In the genomic region with DNA sequence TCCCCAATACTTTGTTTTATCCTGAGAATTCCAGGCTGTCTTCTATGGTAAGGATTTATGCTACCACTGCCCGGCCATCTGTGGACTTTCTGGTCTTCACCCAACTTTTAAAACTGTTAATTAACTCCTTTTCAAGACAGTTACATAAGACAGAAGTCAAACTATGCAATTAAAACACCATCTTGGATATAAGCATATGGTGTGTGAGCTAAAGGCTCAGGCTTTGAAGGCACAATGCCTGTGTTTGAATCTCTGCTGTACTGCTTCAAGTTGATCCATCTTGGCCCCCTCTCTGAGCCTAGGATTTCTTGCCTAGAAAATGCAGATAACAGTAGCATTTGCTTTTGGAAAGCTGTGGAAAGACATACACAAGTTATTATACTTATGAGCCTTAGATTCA, we compare ENCODE assay signal across 27 mouse cellular contexts.
DNase-seq lines count a peak whose midpoint lies in the region; ATAC-seq and TF ChIP-seq lines count a peak whose summit lies in the region.
"Had no signal": no experiment of that assay in that cellular context is flagged by ENCODE, and none has a peak within 500 bp of the region (broad histone marks: within the 10 kb centered on the region; RNA-seq: fewer than 3 reads in every experiment).

No protein-coding gene starts in this region.

- H3K4me2 ChIP-seq in forebrain, embryonic 13.5 days: no peak overlapping the region
- no peak overlapping the region for H3K4me2 ChIP-seq in forebrain, embryonic 11.5 days (ENCODE audit: low read depth, low read length, severe bottlenecking)
- no peak overlapping the region for H3K4me2 ChIP-seq in intestine, embryonic 15.5 days (replicated peaks)
- H3K4me2 ChIP-seq: heart, embryonic 13.5 days; hindbrain, embryonic 15.5 days; liver, embryonic 12.5 days; midbrain, embryonic 11.5 days; neural tube, embryonic 12.5 days had no signal

- DNase-seq in forebrain, embryonic 11.5 days (ENCODE audit: low spot score): no peak
- DNase-seq in layer of hippocampus, adult 2 months (ENCODE audit: low spot score in 2 of 2): peak in 1 of 2 experiments; percentile 38
- no peak for DNase-seq in layer of hippocampus, postnatal 10 days (ENCODE audit: low spot score in 2 of 2)
- peak; percentile 5 for DNase-seq in right cerebral cortex, adult 18-20 months
- no peak for DNase-seq in right cerebral cortex, postnatal 14 days
- DNase-seq: adrenal gland, adult 2 months; adrenal gland, postnatal 36 days; cerebellum, adult 11 months; cerebellum, adult 9-10 months; cerebellum, postnatal 36 days; gastrocnemius, postnatal 10 days; heart, postnatal 10 days; kidney, adult 2 months; kidney, postnatal 36 days; left cerebral cortex, postnatal 4 days; liver, postnatal 0 days; lung, postnatal 36 days had no signal

- no peak overlapping the region for H3K27ac ChIP-seq in forebrain, embryonic 13.5 days
- no peak overlapping the region for H3K27ac ChIP-seq in forebrain, embryonic 11.5 days (ENCODE audit: low read depth, low read length)
- peak overlapping the region; percentile 6; the same call in 1 of the 2 replicates for H3K27ac ChIP-seq in layer of hippocampus, adult 2 months
- no peak overlapping the region for H3K27ac ChIP-seq in intestine, embryonic 15.5 days
- H3K27ac ChIP-seq: heart, embryonic 13.5 days; hindbrain, embryonic 15.5 days; liver, embryonic 12.5 days; neural tube, embryonic 12.5 days had no signal

- no peaks in the 10 kb centered on the region for H3K9me3 ChIP-seq in forebrain, embryonic 13.5 days (replicated peaks)
- no peaks in the 10 kb centered on the region for H3K9me3 ChIP-seq in forebrain, embryonic 11.5 days (ENCODE audit: control insufficient read depth, low read length)
- H3K9me3 ChIP-seq in intestine, embryonic 15.5 days: no peaks in the 10 kb centered on the region
- H3K9me3 ChIP-seq: heart, embryonic 13.5 days; hindbrain, embryonic 15.5 days; liver, embryonic 12.5 days; neural tube, embryonic 12.5 days had no signal

- no peaks in the 10 kb centered on the region for H3K27me3 ChIP-seq in forebrain, embryonic 13.5 days
- no peaks in the 10 kb centered on the region for H3K27me3 ChIP-seq in forebrain, embryonic 11.5 days (ENCODE audit: control insufficient read depth, insufficient read depth, low read length)
- no peaks in the 10 kb centered on the region for H3K27me3 ChIP-seq in intestine, embryonic 15.5 days (replicated peaks)
- H3K27me3 ChIP-seq: CH12.LX; heart, embryonic 13.5 days; hindbrain, embryonic 15.5 days; liver, embryonic 12.5 days; neural tube, embryonic 12.5 days had no signal

- H3K4me3 ChIP-seq in forebrain, embryonic 13.5 days: no peak overlapping the region
- no peak overlapping the region for H3K4me3 ChIP-seq in forebrain, embryonic 11.5 days (ENCODE audit: low read depth, low read length)
- H3K4me3 ChIP-seq in layer of hippocampus, adult 2 months: no peak overlapping the region
- H3K4me3 ChIP-seq in intestine, embryonic 15.5 days (replicated peaks): no peak overlapping the region
- H3K4me3 ChIP-seq: heart, embryonic 13.5 days; hindbrain, embryonic 15.5 days; liver, embryonic 12.5 days; myocyte; neural tube, embryonic 12.5 days had no signal

- ATAC-seq in forebrain, embryonic 13.5 days: peak; percentile 93
- ATAC-seq in forebrain, embryonic 11.5 days (replicated peaks; ENCODE audit: low FRiP score): no peak
- no peak for ATAC-seq in intestine, embryonic 15.5 days
- ATAC-seq: activated CD4-positive, CD25-positive, alpha-beta regulatory T cell, adult 4 months; liver, embryonic 12.5 days; liver, postnatal 0 days had no signal

- TF ChIP-seq CTCF in layer of hippocampus, adult 2 months (conservative IDR thresholded peaks at IDR 0.05): no peak

- WGBS in forebrain, embryonic 13.5 days: 74% methylated on average over 1 of the region's 1 CpGs
- WGBS in forebrain, embryonic 11.5 days: 90% methylated on average over 1 of the region's 1 CpGs
- 51% methylated on average over 1 of the region's 1 CpGs for WGBS in intestine, embryonic 15.5 days

- no peak overlapping the region for H3K9ac ChIP-seq in forebrain, embryonic 13.5 days
- no peak overlapping the region for H3K9ac ChIP-seq in forebrain, embryonic 11.5 days (ENCODE audit: low read length)
- no peak overlapping the region for H3K9ac ChIP-seq in intestine, embryonic 15.5 days
- H3K9ac ChIP-seq: heart, embryonic 13.5 days; hindbrain, embryonic 15.5 days; liver, embryonic 12.5 days; liver, postnatal 0 days; neural tube, embryonic 12.5 days had no signal

- H3K4me1 ChIP-seq in forebrain, embryonic 13.5 days: no peaks in the 10 kb centered on the region
- H3K4me1 ChIP-seq in forebrain, embryonic 11.5 days (replicated peaks; ENCODE audit: control insufficient read depth, insufficient read depth, low read length): no peaks in the 10 kb centered on the region
- no peaks in the 10 kb centered on the region for H3K4me1 ChIP-seq in intestine, embryonic 15.5 days (replicated peaks)
- H3K4me1 ChIP-seq: hindbrain, embryonic 15.5 days; liver, embryonic 12.5 days; neural tube, embryonic 12.5 days had no signal

- no peaks in the 10 kb centered on the region for H3K36me3 ChIP-seq in forebrain, embryonic 13.5 days (ENCODE audit: poor library complexity, severe bottlenecking)
- H3K36me3 ChIP-seq in forebrain, embryonic 11.5 days (ENCODE audit: control insufficient read depth, insufficient read depth, low read length): no peaks in the 10 kb centered on the region
- H3K36me3 ChIP-seq in intestine, embryonic 15.5 days: no peaks in the 10 kb centered on the region
- H3K36me3 ChIP-seq: heart, embryonic 13.5 days; hindbrain, embryonic 15.5 days; neural tube, embryonic 12.5 days had no signal
